In genomic region chr1:174050532-174050931, GRCm38 (mm10) we compare ENCODE assay signal across 31 mouse cellular contexts. TPM values are rescaled to one million over a fixed set of nuclear protein-coding genes. Genes with fewer than 3 reads are reported as not detected.
DNase-seq lines count a peak whose midpoint lies in the region; ATAC-seq lines count a peak whose summit lies in the region.
"Had no signal": no experiment of that assay in that cellular context is flagged by ENCODE, and none has a peak within 500 bp of the region (broad histone marks: within the 10 kb centered on the region; RNA-seq: fewer than 3 reads in every experiment).

No protein-coding gene starts in this region.

- intact Hi-C loops in heart, postnatal 14 days (cut with DNase I), result no loop called here

- ATAC-seq in erythroblast, adult 5-6 weeks (replicated peaks; ENCODE audit: low FRiP score, poor library complexity, severe bottlenecking), result 0 out of 2 replicates have a peak, but pooled peaks have one; percentile 51
- ATAC-seq in neutrophil, adult 5-6 weeks (ENCODE audit: extremely low read depth, insufficient number of reproducible peaks, low FRiP score, poor library complexity, severe bottlenecking), result peak; percentile 32; the same call in 1 of the 2 replicates
- ATAC-seq: activated CD4-positive, CD25-positive, alpha-beta regulatory T cell, adult 4 months; forebrain, embryonic 14.5 days; forebrain, postnatal 0 days; intestine, postnatal 0 days had no signal

- DNase-seq in heart, adult 11 months, result peak; percentile 90
- DNase-seq in heart, postnatal 14 days, result no peak
- no peak for DNase-seq in adrenal gland, adult 2 months
- DNase-seq in thymus, postnatal 4 days, result no peak
- DNase-seq: adrenal gland, postnatal 10 days; adrenal gland, postnatal 36 days; cerebellum, adult 18-20 months; cerebellum, adult 9-10 months; cerebellum, postnatal 14 days; forebrain, postnatal 0 days; gastrocnemius, postnatal 25 days; heart, postnatal 36 days had no signal

RNA-seq across cellular contexts. Expression of gene Olfr432, which starts 1.5 kb away (rescaled TPM):
- total RNA-seq in heart, postnatal 14 days (2021), result not detected
- not detected in 2 replicates for total RNA-seq in erythroblast, adult 5-6 weeks (2015; ENCODE audit: low replicate concordance)
- total RNA-seq in erythroblast, adult 5-6 weeks (2017; ENCODE audit: low replicate concordance), result not detected in 2 replicates
- not detected in 2 replicates for total RNA-seq in neutrophil, adult 5-6 weeks (2017)
- not detected for total RNA-seq in adrenal gland, adult 2 months (2021)
- 0.15 TPM in 1 of 2 replicates, not detected in the other for polyA plus RNA-seq in adrenal gland, adult 2 months (2012; rRNA removed)
- total RNA-seq: adrenal gland, postnatal 10 days; adrenal gland, postnatal 36 days; ES-E14; forebrain, postnatal 0 days; gastrocnemius, adult 8-10 months; gastrocnemius, postnatal 25 days; granulocyte monocyte progenitor cell, adult 5-6 weeks; heart, adult 8-10 months; heart, postnatal 36 days had no signal
- polyA plus RNA-seq: activated CD4-positive, CD25-positive, alpha-beta regulatory T cell, adult 4 months; C2C12; embryonic facial prominence, embryonic 14.5 days; forebrain, embryonic 11.5 days; forebrain, embryonic 14.5 days; forebrain, postnatal 0 days; frontal cortex, adult 2 months; heart, embryonic 11.5 days; heart, embryonic 14.5 days; heart, postnatal 0 days; hindbrain, embryonic 10.5 days; hindbrain, embryonic 13.5 days; intestine, embryonic 14.5 days; intestine, postnatal 0 days had no signal

RNA-seq across cellular contexts. Expression of gene Olfr433, which starts 10.0 kb away (rescaled TPM):
- total RNA-seq in heart, postnatal 14 days (2021), result not detected
- not detected in 2 replicates for total RNA-seq in erythroblast, adult 5-6 weeks (2015; ENCODE audit: low replicate concordance)
- not detected in 2 replicates for total RNA-seq in erythroblast, adult 5-6 weeks (2017; ENCODE audit: low replicate concordance)
- 0.35 and 0.37 TPM in 2 replicates for total RNA-seq in neutrophil, adult 5-6 weeks (2017)
- not detected for total RNA-seq in adrenal gland, adult 2 months (2021)
- 0.13 TPM in 1 of 2 replicates, not detected in the other for polyA plus RNA-seq in adrenal gland, adult 2 months (2012; rRNA removed)
- total RNA-seq: adrenal gland, postnatal 10 days; adrenal gland, postnatal 36 days; ES-E14; forebrain, postnatal 0 days; gastrocnemius, adult 8-10 months; gastrocnemius, postnatal 25 days; heart, adult 8-10 months; heart, postnatal 36 days had no signal
- polyA plus RNA-seq: C2C12; forebrain, embryonic 11.5 days; forebrain, embryonic 14.5 days; forebrain, postnatal 0 days; frontal cortex, adult 2 months; heart, embryonic 11.5 days; heart, embryonic 14.5 days; heart, postnatal 0 days; hindbrain, embryonic 10.5 days; hindbrain, embryonic 13.5 days; intestine, postnatal 0 days had no signal

RNA-seq across cellular contexts. Expression of gene Olfr430, which starts 15.9 kb away (rescaled TPM):
- total RNA-seq in heart, postnatal 14 days (2021), result not detected
- not detected in 2 replicates for total RNA-seq in erythroblast, adult 5-6 weeks (2015; ENCODE audit: low replicate concordance)
- total RNA-seq in erythroblast, adult 5-6 weeks (2017; ENCODE audit: low replicate concordance), result 0.42 TPM in 1 of 2 replicates, not detected in the other
- total RNA-seq in neutrophil, adult 5-6 weeks (2017), result not detected in 2 replicates
- total RNA-seq in adrenal gland, adult 2 months (2021), result not detected
- polyA plus RNA-seq in adrenal gland, adult 2 months (2012; rRNA removed), result not detected in 2 replicates
- total RNA-seq: adrenal gland, postnatal 10 days; adrenal gland, postnatal 36 days; ES-E14; forebrain, postnatal 0 days; gastrocnemius, adult 8-10 months; gastrocnemius, postnatal 25 days; granulocyte monocyte progenitor cell, adult 5-6 weeks; heart, adult 8-10 months; heart, postnatal 36 days had no signal
- polyA plus RNA-seq: activated CD4-positive, CD25-positive, alpha-beta regulatory T cell, adult 4 months; C2C12; forebrain, embryonic 11.5 days; forebrain, embryonic 14.5 days; forebrain, postnatal 0 days; frontal cortex, adult 2 months; heart, embryonic 11.5 days; heart, embryonic 14.5 days; heart, postnatal 0 days; hindbrain, embryonic 10.5 days; hindbrain, embryonic 13.5 days; intestine, embryonic 14.5 days; intestine, postnatal 0 days had no signal

RNA-seq across cellular contexts. Expression of gene Ifi205, which starts 18.9 kb away (rescaled TPM):
- total RNA-seq in heart, postnatal 14 days (2021), result 1 to 10 TPM; 1.6 to 1.9 TPM
- total RNA-seq in erythroblast, adult 5-6 weeks (2015; ENCODE audit: low replicate concordance), result 2.3 and 3.3 TPM in 2 replicates
- 0.85 TPM in 1 of 2 replicates, not detected in the other for total RNA-seq in erythroblast, adult 5-6 weeks (2017; ENCODE audit: low replicate concordance)
- 4.7 and 7.6 TPM in 2 replicates for total RNA-seq in neutrophil, adult 5-6 weeks (2017)
- 1 to 10 TPM; 6.7 to 8.6 TPM for total RNA-seq in adrenal gland, adult 2 months (2021)
- polyA plus RNA-seq in adrenal gland, adult 2 months (2012; rRNA removed), result 0.02 TPM in 1 of 2 replicates, not detected in the other
- total RNA-seq: ES-E14; forebrain, postnatal 0 days; granulocyte monocyte progenitor cell, adult 5-6 weeks had no signal
- polyA plus RNA-seq: activated CD4-positive, CD25-positive, alpha-beta regulatory T cell, adult 4 months; C2C12; forebrain, embryonic 11.5 days; forebrain, postnatal 0 days; frontal cortex, adult 2 months had no signal

RNA-seq across cellular contexts. Expression of gene Olfr429, which starts 33.6 kb away (rescaled TPM):
- total RNA-seq in heart, postnatal 14 days (2021), result not detected
- not detected in 2 replicates for total RNA-seq in erythroblast, adult 5-6 weeks (2015; ENCODE audit: low replicate concordance)
- not detected in 2 replicates for total RNA-seq in erythroblast, adult 5-6 weeks (2017; ENCODE audit: low replicate concordance)
- total RNA-seq in neutrophil, adult 5-6 weeks (2017), result not detected in 2 replicates
- not detected for total RNA-seq in adrenal gland, adult 2 months (2021)
- polyA plus RNA-seq in adrenal gland, adult 2 months (2012; rRNA removed), result not detected in 2 replicates
- total RNA-seq: adrenal gland, postnatal 10 days; adrenal gland, postnatal 36 days; ES-E14; forebrain, postnatal 0 days; gastrocnemius, adult 8-10 months; gastrocnemius, postnatal 25 days; granulocyte monocyte progenitor cell, adult 5-6 weeks; heart, adult 8-10 months; heart, postnatal 36 days had no signal
- polyA plus RNA-seq: activated CD4-positive, CD25-positive, alpha-beta regulatory T cell, adult 4 months; C2C12; forebrain, embryonic 11.5 days; forebrain, embryonic 14.5 days; forebrain, postnatal 0 days; frontal cortex, adult 2 months; heart, embryonic 11.5 days; heart, embryonic 14.5 days; heart, postnatal 0 days; hindbrain, embryonic 10.5 days; hindbrain, embryonic 13.5 days; intestine, embryonic 14.5 days; intestine, postnatal 0 days had no signal
